Mouse (Mus musculus) embryonic facial prominence, embryonic 12.5 days (tissue): ENCODE data around the gene Olfr150. TPM values are rescaled to one million over a fixed set of nuclear protein-coding genes. Genes with fewer than 3 reads are reported as not detected.
"Not testable (repeated sequence)": the region's sequence is repeated elsewhere in the genome, so short reads cannot be mapped to it uniquely, and the experiment has no call there.

Source experiments
- ATAC-seq: fragments of 200-750 bp; cut with Nextera tagmentation; 2 replicates; pipeline ENCODE4 v1.8.0; 2017; ENCODE audit not compliant: insufficient number of reproducible peaks, insufficient read depth, low FRiP score, low TSS enrichment
- H3K27ac ChIP-seq: fragments of 300-500 bp; sonication (generic); 2 replicates; pipeline ENCODE4 v1.5.1; 2016; ENCODE audit warnings: mild to moderate bottlenecking
- H3K27me3 ChIP-seq: fragments of 300-500 bp; sonication (generic); 2 replicates; pipeline ENCODE4 v1.6.1; 2016; ENCODE audit warnings: mild to moderate bottlenecking, moderate library complexity
- H3K36me3 ChIP-seq: fragments of 300-500 bp; sonication (generic); 2 replicates; pipeline ENCODE4 v1.6.1; 2016; ENCODE audit warnings: mild to moderate bottlenecking
- H3K4me1 ChIP-seq: fragments of 300-500 bp; sonication (generic); 2 replicates; pipeline ENCODE4 v1.6.1; 2016
- H3K4me2 ChIP-seq: fragments of 300-500 bp; sonication (generic); replicated peaks from 2 replicates; pipeline ENCODE4 v1.6.1; 2016; ENCODE audit warnings: mild to moderate bottlenecking, moderate library complexity
- H3K4me3 ChIP-seq: fragments of 300-500 bp; sonication (generic); 2 replicates; pipeline ENCODE4 v1.5.1; 2016; ENCODE audit warnings: mild to moderate bottlenecking
- H3K9ac ChIP-seq: fragments of 300-500 bp; sonication (generic); 2 replicates; pipeline ENCODE4 v1.6.1; 2016; ENCODE audit warnings: mild to moderate bottlenecking, moderate library complexity
- H3K9me3 ChIP-seq: fragments of 300-500 bp; sonication (generic); 2 replicates; pipeline ENCODE4 v1.6.1; 2016; ENCODE audit warnings: mild to moderate bottlenecking, moderate library complexity
- WGBS: fragments of 180-500 bp; shearing (Covaris S2); methylation state at CpG from one replicate; pipeline ENCODE4 v1.1.7; 2016; 5-methylcytosine and 5-hydroxymethylcytosine counted together
- polyA plus RNA-seq: library from polyadenylated mRNA; unstranded; fragments of >200 nt; fragmentation: Nextera tagmentation; extraction: Ambion mirVana; gene quantifications from 2 replicates; pipeline ENCODE4 v1.2.1, GENCODE M21; 2016

The Olfr150 gene
- polyA plus RNA-seq: not detected in 2 replicates

DNA sequence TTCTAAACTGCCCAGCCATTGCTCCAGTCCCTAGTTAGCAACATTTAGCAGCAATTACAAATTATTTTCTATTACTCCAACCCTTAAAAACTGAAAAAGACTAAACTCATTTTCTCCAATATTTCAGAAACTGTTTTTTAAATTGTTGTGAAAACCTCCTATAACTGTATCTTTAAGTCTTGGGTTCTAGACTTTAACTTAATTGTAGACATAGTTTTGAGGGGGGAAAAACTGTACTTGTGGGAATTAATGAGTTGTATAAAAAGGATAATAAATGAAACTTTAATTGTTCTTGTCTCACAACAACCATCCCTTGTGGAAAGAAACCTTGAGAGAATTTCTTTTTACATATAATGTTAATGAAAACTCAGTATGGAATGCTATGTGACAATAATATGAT is at the start of gene Olfr150:
Gene Olfr150, plus strand, starts transcription at position 301 of the 400 bp plus-strand sequence.
- ATAC-seq: no peak
- no peaks in the 10 kb centered on the region for H3K36me3 ChIP-seq
- no peaks in the 10 kb centered on the region for H3K9me3 ChIP-seq
- H3K4me1 ChIP-seq: no peaks in the 10 kb centered on the region
- H3K27ac ChIP-seq: no peak within 1 kb of the TSS
- no peak within 1 kb of the TSS for H3K9ac ChIP-seq
- H3K4me3 ChIP-seq: no peak within 1 kb of the TSS
- H3K27me3 ChIP-seq: no peaks in the 10 kb centered on the region
- H3K4me2 ChIP-seq: no peak within 1 kb of the TSS

GRCm38 (mm10) chr9:39701123-39701522 is 29.7 kb upstream of the Olfr150 start:
- not testable (repeated sequence) for H3K36me3 ChIP-seq, ATAC-seq, H3K4me2 ChIP-seq, H3K27ac ChIP-seq, H3K4me1 ChIP-seq, H3K9ac ChIP-seq, H3K9me3 ChIP-seq, H3K27me3 ChIP-seq, H3K4me3 ChIP-seq
- 82% methylated on average over 8 of the region's 8 CpGs for WGBS

- Histone ChIP-seq H3K9me3 (no peaks in the 10 kb centered on the region), H3K27me3 (no peaks in the 10 kb centered on the region), H3K4me2 (no peak within 1 kb of the TSS), H3K9ac (no peak within 1 kb of the TSS), H3K4me3 (no peak within 1 kb of the TSS), H3K27ac (no peak within 1 kb of the TSS), H3K36me3 (no peaks in the 10 kb centered on the region), H3K4me1 (no peaks in the 10 kb centered on the region)
- ATAC-seq: no peak
These were observed 23.8 kb upstream of the Olfr150 start, which contains the start of gene Olfr149 for GRCm38 (mm10) chr9:39707017-39707416. Gene Olfr149, minus strand, starts transcription at chr9:39707117.

- Histone ChIP-seq H3K9me3 (no peaks in the 10 kb centered on the region), H3K9ac (no peak overlapping the region), H3K4me1 (no peaks in the 10 kb centered on the region), H3K27me3 (no peaks in the 10 kb centered on the region), H3K27ac (no peak overlapping the region), H3K4me3 (no peak overlapping the region), H3K4me2 (no peak overlapping the region), H3K36me3 (no peaks in the 10 kb centered on the region)
- ATAC-seq: no peak
- WGBS: 63% methylated on average over 3 of the region's 3 CpGs
These were observed 21.8 kb upstream of the Olfr150 start for GRCm38 (mm10) chr9:39708958-39709357.

- no peak for ATAC-seq
- H3K4me3 ChIP-seq: no peak within 1 kb of the TSS
- H3K9me3 ChIP-seq: no peaks in the 10 kb centered on the region
- no peaks in the 10 kb centered on the region for H3K4me1 ChIP-seq
- no peak within 1 kb of the TSS for H3K27ac ChIP-seq
- H3K4me2 ChIP-seq: no peak within 1 kb of the TSS
- H3K36me3 ChIP-seq: no peaks in the 10 kb centered on the region
- no peaks in the 10 kb centered on the region for H3K27me3 ChIP-seq
- H3K9ac ChIP-seq: no peak within 1 kb of the TSS
These were observed 19.7 kb upstream of the Olfr150 start, which contains the start of gene Olfr965 for GRCm38 (mm10) chr9:39711053-39711452. Gene Olfr965, plus strand, starts transcription at chr9:39711353.

DNA sequence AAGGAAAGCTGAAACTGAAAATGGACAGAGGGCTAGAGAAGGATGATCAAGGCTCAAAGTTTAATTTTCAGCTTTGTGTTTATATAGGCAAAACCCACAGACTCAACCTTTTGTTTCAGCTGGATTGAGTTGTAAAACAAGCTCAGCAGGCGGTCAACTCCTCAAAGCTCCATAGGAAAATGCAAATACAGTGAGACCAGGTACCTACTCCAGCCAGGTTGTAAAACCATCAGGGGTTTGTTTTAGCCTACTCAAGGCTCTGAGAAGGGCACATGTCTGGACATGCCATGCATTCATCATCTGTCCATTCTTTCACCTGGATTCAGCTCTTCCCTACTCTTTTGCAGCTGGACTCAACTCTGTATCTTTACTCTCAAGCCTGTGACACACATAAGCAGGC is 10.0 kb downstream of the Olfr150 start:
- ATAC-seq: no peak
- Histone ChIP-seq H3K4me2 (no peak overlapping the region), H3K4me1 (no peaks in the 10 kb centered on the region), H3K27ac (no peak overlapping the region), H3K4me3 (no peak overlapping the region), H3K27me3 (no peaks in the 10 kb centered on the region), H3K9ac (no peak overlapping the region), H3K9me3 (no peaks in the 10 kb centered on the region), H3K36me3 (no peaks in the 10 kb centered on the region)
- 81% methylated on average over 1 of the region's 1 CpGs for WGBS

- Histone ChIP-seq H3K4me1 (no peaks in the 10 kb centered on the region), H3K27me3 (no peaks in the 10 kb centered on the region), H3K36me3 (no peaks in the 10 kb centered on the region), H3K4me3 (no peak within 1 kb of the TSS), H3K9ac (no peak within 1 kb of the TSS), H3K27ac (no peak within 1 kb of the TSS), H3K4me2 (no peak within 1 kb of the TSS), H3K9me3 (no peaks in the 10 kb centered on the region)
- no peak for ATAC-seq
These were observed 15.2 kb downstream of the Olfr150 start, which contains the start of gene Olfr967 for GRCm38 (mm10) chr9:39745949-39746348. Gene Olfr967, plus strand, starts transcription at chr9:39746249.

DNA sequence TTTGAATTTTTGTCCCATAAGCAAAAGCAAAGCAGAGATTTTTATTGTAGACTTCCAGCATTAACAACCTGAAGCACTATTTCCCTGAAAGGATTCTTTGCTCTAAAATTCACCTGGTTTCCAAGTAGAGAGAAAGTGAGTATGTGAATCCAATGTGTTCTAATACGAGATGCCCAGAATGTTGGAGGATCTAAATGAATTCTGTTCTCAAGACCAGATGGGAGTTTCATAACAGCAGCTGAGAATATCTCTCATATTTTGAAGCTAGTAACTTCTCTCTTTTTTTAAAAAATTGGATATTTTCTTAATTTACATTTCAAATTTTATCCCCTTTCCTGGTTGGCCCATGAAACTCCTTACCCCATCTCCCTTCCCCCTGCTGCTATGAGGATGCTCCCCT is 15.7 kb downstream of the Olfr150 start:
- no peak overlapping the region for H3K4me3 ChIP-seq
- ATAC-seq: no peak
- no peak overlapping the region for H3K4me2 ChIP-seq
- WGBS: 89% methylated on average over 1 of the region's 1 CpGs
- H3K27ac ChIP-seq: no peak overlapping the region
- no peaks in the 10 kb centered on the region for H3K27me3 ChIP-seq
- no peaks in the 10 kb centered on the region for H3K4me1 ChIP-seq
- H3K36me3 ChIP-seq: no peaks in the 10 kb centered on the region
- no peak overlapping the region for H3K9ac ChIP-seq
- H3K9me3 ChIP-seq: no peaks in the 10 kb centered on the region

- no peaks in the 10 kb centered on the region for H3K27me3 ChIP-seq
- no peak for ATAC-seq
- H3K27ac ChIP-seq: no peak within 1 kb of the TSS
- H3K9me3 ChIP-seq: no peaks in the 10 kb centered on the region
- H3K4me1 ChIP-seq: no peaks in the 10 kb centered on the region
- H3K4me3 ChIP-seq: no peak within 1 kb of the TSS
- 86% methylated on average over 1 of the region's 1 CpGs for WGBS
- no peak within 1 kb of the TSS for H3K4me2 ChIP-seq
- H3K9ac ChIP-seq: no peak within 1 kb of the TSS
- H3K36me3 ChIP-seq: no peaks in the 10 kb centered on the region
These were observed 52.4 kb downstream of the Olfr150 start, which contains the start of gene Olfr968 for GRCm38 (mm10) chr9:39783153-39783552. Gene Olfr968, minus strand, starts transcription at chr9:39783253.

Other genes with a start within 250 kb of the Olfr150 start
- not detected in 2 replicates for gene Olfr44, start 237.0 kb upstream of the Olfr150 start, polyA plus RNA-seq
- not detected in 2 replicates for gene Olfr957, start 215.2 kb upstream of the Olfr150 start, polyA plus RNA-seq
- gene Olfr958, start 176.9 kb upstream of the Olfr150 start, polyA plus RNA-seq: not detected in 2 replicates
- not detected in 2 replicates for gene Olfr959, start 155.4 kb upstream of the Olfr150 start, polyA plus RNA-seq
- 48.5 and 52.8 TPM in 2 replicates for gene AW551984, start 126.6 kb upstream of the Olfr150 start, polyA plus RNA-seq
- not detected in 2 replicates for gene Olfr148, start 120.3 kb upstream of the Olfr150 start, polyA plus RNA-seq
- gene Olfr960, start 109.6 kb upstream of the Olfr150 start, polyA plus RNA-seq: not detected in 2 replicates
- not detected in 2 replicates for gene Olfr961, start 85.9 kb upstream of the Olfr150 start, polyA plus RNA-seq
- not detected in 2 replicates for gene Olfr963, start 63.8 kb upstream of the Olfr150 start, polyA plus RNA-seq
- not detected in 2 replicates for gene Olfr149, start 23.9 kb upstream of the Olfr150 start, polyA plus RNA-seq
- gene Olfr965, start 19.6 kb upstream of the Olfr150 start, polyA plus RNA-seq: not detected in 2 replicates
- gene Olfr967, start 15.3 kb downstream of the Olfr150 start, polyA plus RNA-seq: not detected in 2 replicates
- not detected in 2 replicates for gene Olfr968, start 52.3 kb downstream of the Olfr150 start, polyA plus RNA-seq
- gene Olfr969, start 60.0 kb downstream of the Olfr150 start, polyA plus RNA-seq: not detected in 2 replicates
- gene Olfr970, start 77.9 kb downstream of the Olfr150 start, polyA plus RNA-seq: not detected in 2 replicates
- gene Olfr971, start 105.9 kb downstream of the Olfr150 start, polyA plus RNA-seq: not detected in 2 replicates
- gene Olfr972, start 135.4 kb downstream of the Olfr150 start, polyA plus RNA-seq: 0.35 TPM in 1 of 2 replicates, not detected in the other
- gene Olfr229, start 176.4 kb downstream of the Olfr150 start, polyA plus RNA-seq: not detected in 2 replicates
- gene Olfr974, start 206.5 kb downstream of the Olfr150 start, polyA plus RNA-seq: not detected in 2 replicates
- not detected in 2 replicates for gene Olfr975, start 221.1 kb downstream of the Olfr150 start, polyA plus RNA-seq
- gene Olfr976, start 230.2 kb downstream of the Olfr150 start, polyA plus RNA-seq: not detected in 2 replicates